Comparison of ENCODE assay signal across 9 mouse cellular contexts in genomic region chr12:52381161-52381967, GRCm38 (mm10).
DNase-seq lines count a peak whose midpoint lies in the region; ATAC-seq and TF ChIP-seq lines count a peak whose summit lies in the region.
"Had no signal": no experiment of that assay in that cellular context is flagged by ENCODE, and none has a peak within 500 bp of the region (broad histone marks: within the 10 kb centered on the region; RNA-seq: fewer than 3 reads in every experiment).

No protein-coding gene starts in this region.

- no peak for TF ChIP-seq CTCF in layer of hippocampus, adult 2 months (conservative IDR thresholded peaks at IDR 0.05)

- intact Hi-C loops in gastrocnemius, postnatal 14 days (cut with DNase I; ENCODE audit: low total_unique reads), result no loop called here

- 23% methylated on average over 18 of the region's 18 CpGs for WGBS in lung, embryonic 15.5 days
- 25% methylated on average over 18 of the region's 18 CpGs for WGBS in embryonic facial prominence, embryonic 15.5 days
- 35% methylated on average over 18 of the region's 18 CpGs for WGBS in limb, embryonic 12.5 days
- 26% methylated on average over 18 of the region's 18 CpGs for WGBS in stomach, embryonic 16.5 days

- peaks cover 38% of the 10 kb centered on the region for H3K4me1 ChIP-seq in lung, embryonic 15.5 days
- peaks cover 29% of the 10 kb centered on the region for H3K4me1 ChIP-seq in embryonic facial prominence, embryonic 15.5 days
- peaks cover 35% of the 10 kb centered on the region for H3K4me1 ChIP-seq in limb, embryonic 12.5 days (replicated peaks)
- H3K4me1 ChIP-seq in stomach, embryonic 16.5 days (ENCODE audit: control insufficient read depth, insufficient read depth, low read length), result peaks cover 29% of the 10 kb centered on the region

- no peak overlapping the region; the same call in 1 of the 2 replicates for H3K9ac ChIP-seq in lung, embryonic 15.5 days
- H3K9ac ChIP-seq in embryonic facial prominence, embryonic 15.5 days, result no peak overlapping the region
- no peak overlapping the region for H3K9ac ChIP-seq in limb, embryonic 12.5 days (replicated peaks)
- peak overlapping the region; percentile 54; the same call in 1 of the 2 replicates for H3K9ac ChIP-seq in stomach, embryonic 16.5 days (ENCODE audit: low read length)

- no peaks in the 10 kb centered on the region for H3K36me3 ChIP-seq in lung, embryonic 15.5 days
- no peaks in the 10 kb centered on the region for H3K36me3 ChIP-seq in embryonic facial prominence, embryonic 15.5 days
- H3K36me3 ChIP-seq in limb, embryonic 12.5 days, result no peaks in the 10 kb centered on the region
- no peaks in the 10 kb centered on the region for H3K36me3 ChIP-seq in stomach, embryonic 16.5 days (ENCODE audit: control insufficient read depth, insufficient read depth, low read length)

- H3K9me3 ChIP-seq in lung, embryonic 15.5 days, result no peaks in the 10 kb centered on the region
- H3K9me3 ChIP-seq in embryonic facial prominence, embryonic 15.5 days (replicated peaks), result no peaks in the 10 kb centered on the region
- H3K9me3 ChIP-seq in limb, embryonic 12.5 days, result no peaks in the 10 kb centered on the region
- no peaks in the 10 kb centered on the region for H3K9me3 ChIP-seq in stomach, embryonic 16.5 days (replicated peaks; ENCODE audit: control insufficient read depth, low read length)

- peak overlapping the region; percentile 37 for H3K4me2 ChIP-seq in lung, embryonic 15.5 days
- 0 out of 2 replicates have a peak overlapping the region, but pooled peaks have one; percentile 8 for H3K4me2 ChIP-seq in embryonic facial prominence, embryonic 15.5 days (replicated peaks)
- no peak overlapping the region for H3K4me2 ChIP-seq in limb, embryonic 12.5 days
- peak overlapping the region; percentile 23; the same call in 1 of the 2 replicates for H3K4me2 ChIP-seq in stomach, embryonic 16.5 days (ENCODE audit: low read depth, low read length)

- DNase-seq in lung, postnatal 25 days (ENCODE audit: low spot score), result no peak
- DNase-seq in gastrocnemius, postnatal 14 days, result no peak
- DNase-seq in layer of hippocampus, adult 2 months (ENCODE audit: low spot score in 2 of 2), result no peak
- DNase-seq in cerebellum, adult 11 months, result no peak
- DNase-seq: kidney, adult 2 months had no signal

- peak; percentile 90 for ATAC-seq in lung, embryonic 15.5 days (ENCODE audit: borderline replicate concordance, extremely low read depth, low FRiP score, low TSS enrichment)
- ATAC-seq in embryonic facial prominence, embryonic 15.5 days (ENCODE audit: insufficient number of reproducible peaks, low FRiP score, low TSS enrichment, low read depth), result peak; percentile 27; the same call in 1 of the 2 replicates
- ATAC-seq in limb, embryonic 12.5 days (ENCODE audit: insufficient number of reproducible peaks, insufficient read depth, low FRiP score, low TSS enrichment, low read depth), result peak; percentile 70
- ATAC-seq in stomach, embryonic 16.5 days (ENCODE audit: insufficient read depth, low FRiP score), result peak; percentile 86

- H3K27ac ChIP-seq in lung, embryonic 15.5 days, result peak overlapping the region; percentile 75
- peak overlapping the region; percentile 66 for H3K27ac ChIP-seq in embryonic facial prominence, embryonic 15.5 days (replicated peaks)
- H3K27ac ChIP-seq in limb, embryonic 12.5 days, result peak overlapping the region; percentile 79
- peak overlapping the region; percentile 86 for H3K27ac ChIP-seq in stomach, embryonic 16.5 days (ENCODE audit: low read length)
- H3K27ac ChIP-seq in layer of hippocampus, adult 2 months, result no peak overlapping the region

- no peak overlapping the region for H3K4me3 ChIP-seq in lung, embryonic 15.5 days
- no peak overlapping the region for H3K4me3 ChIP-seq in embryonic facial prominence, embryonic 15.5 days (replicated peaks)
- no peak overlapping the region for H3K4me3 ChIP-seq in limb, embryonic 12.5 days (replicated peaks)
- H3K4me3 ChIP-seq in stomach, embryonic 16.5 days (replicated peaks; ENCODE audit: low read length), result no peak overlapping the region
- no peak overlapping the region for H3K4me3 ChIP-seq in layer of hippocampus, adult 2 months

- H3K27me3 ChIP-seq in lung, embryonic 15.5 days, result no peaks in the 10 kb centered on the region
- no peaks in the 10 kb centered on the region for H3K27me3 ChIP-seq in embryonic facial prominence, embryonic 15.5 days
- H3K27me3 ChIP-seq in limb, embryonic 12.5 days, result no peaks in the 10 kb centered on the region
- H3K27me3 ChIP-seq in stomach, embryonic 16.5 days (ENCODE audit: control insufficient read depth, insufficient read depth, low read length), result no peaks in the 10 kb centered on the region

Comparison
In these comparisons a context has a peak if more than half of its experiments do, and no peak if none do; other contexts are left out.
1. ATAC-seq: peak in every context shown above with its lines; median percentile 90 in lung, embryonic 15.5 days; 86 in stomach, embryonic 16.5 days; 70 in limb, embryonic 12.5 days; 27 in embryonic facial prominence, embryonic 15.5 days.